25 mouse cellular contexts compared by ENCODE assay signal in the genomic region with DNA sequence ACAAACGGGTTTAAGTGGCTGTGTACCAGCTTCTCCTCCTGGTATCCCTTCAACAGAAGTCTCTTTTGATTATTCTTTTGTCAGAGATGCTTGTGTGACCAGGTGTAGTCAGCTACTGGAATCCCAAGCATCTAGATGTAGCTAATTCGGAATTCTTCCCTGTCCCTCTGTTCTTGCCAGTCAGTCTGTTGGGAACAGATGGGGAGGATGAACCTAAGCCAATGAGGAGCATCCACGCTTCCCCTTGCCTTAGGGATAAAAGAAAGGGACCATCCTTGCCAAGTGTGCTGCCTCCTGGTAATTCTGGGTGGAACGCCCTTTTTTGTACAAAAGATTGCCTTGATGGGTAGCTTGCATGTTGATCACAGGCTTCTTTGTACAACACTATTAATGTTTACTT. TPM values are rescaled to one million over a fixed set of nuclear protein-coding genes. Genes with fewer than 3 reads are reported as not detected.
DNase-seq lines count a peak whose midpoint lies in the region; ATAC-seq and TF ChIP-seq lines count a peak whose summit lies in the region.
"Had no signal": no experiment of that assay in that cellular context is flagged by ENCODE, and none has a peak within 500 bp of the region (broad histone marks: within the 10 kb centered on the region; RNA-seq: fewer than 3 reads in every experiment).

No protein-coding gene starts in this region.

- TF ChIP-seq POLR2A in thymus, adult 2 months (IDR thresholded peaks at IDR 0.05; ENCODE audit: control insufficient read depth, extremely low read depth, insufficient read depth, low read length, poor library complexity): no peak

- 80% methylated on average over 4 of the region's 4 CpGs for WGBS in thymus, adult 2 months
- WGBS in intestine, embryonic 16.5 days: 67% methylated on average over 4 of the region's 4 CpGs

- H3K4me2 ChIP-seq in intestine, embryonic 16.5 days (ENCODE audit: low read depth, low read length): no peak overlapping the region
- H3K4me2 ChIP-seq: hindbrain, embryonic 15.5 days; neural tube, embryonic 12.5 days had no signal

- H3K27ac ChIP-seq in thymus, adult 2 months (ENCODE audit: control insufficient read depth, insufficient read depth, low read length): no peak overlapping the region
- no peak overlapping the region for H3K27ac ChIP-seq in intestine, embryonic 16.5 days (ENCODE audit: low read length)
- H3K27ac ChIP-seq: embryonic facial prominence, embryonic 10.5 days; heart, embryonic 10.5 days; hindbrain, embryonic 15.5 days; midbrain, embryonic 10.5 days; neural tube, embryonic 12.5 days had no signal

- no peak for ATAC-seq in intestine, embryonic 16.5 days
- ATAC-seq: liver, postnatal 0 days had no signal

- no peaks in the 10 kb centered on the region for H3K4me1 ChIP-seq in thymus, adult 2 months (replicated peaks; ENCODE audit: control insufficient read depth, insufficient read depth, low read length)
- H3K4me1 ChIP-seq in intestine, embryonic 16.5 days (ENCODE audit: control insufficient read depth, insufficient read depth, low read length): no peaks in the 10 kb centered on the region
- H3K4me1 ChIP-seq: embryonic facial prominence, embryonic 10.5 days; heart, embryonic 10.5 days; hindbrain, embryonic 15.5 days; midbrain, embryonic 10.5 days; neural tube, embryonic 12.5 days had no signal

- no peak for TF ChIP-seq CTCF in thymus, adult 2 months (IDR thresholded peaks at IDR 0.05; ENCODE audit: borderline replicate concordance, control insufficient read depth, extremely low read depth, insufficient read depth, low read length, poor library complexity)

- no peaks in the 10 kb centered on the region for H3K27me3 ChIP-seq in thymus, adult 2 months (ENCODE audit: control insufficient read depth, insufficient read depth, low read length)
- H3K27me3 ChIP-seq in intestine, embryonic 16.5 days (replicated peaks; ENCODE audit: control insufficient read depth, insufficient read depth, low read length): no peaks in the 10 kb centered on the region
- H3K27me3 ChIP-seq: hindbrain, embryonic 15.5 days; neural tube, embryonic 12.5 days had no signal

- H3K4me3 ChIP-seq in thymus, adult 2 months (ENCODE audit: control insufficient read depth, insufficient read depth, low read length): no peak overlapping the region
- no peak overlapping the region for H3K4me3 ChIP-seq in intestine, embryonic 16.5 days (ENCODE audit: low read length)
- H3K4me3 ChIP-seq: embryonic facial prominence, embryonic 10.5 days; heart, embryonic 10.5 days; hindbrain, embryonic 15.5 days; midbrain, embryonic 10.5 days; neural tube, embryonic 12.5 days had no signal

- no peaks in the 10 kb centered on the region for H3K36me3 ChIP-seq in thymus, adult 2 months (ENCODE audit: control insufficient read depth, insufficient read depth, low read length)
- no peaks in the 10 kb centered on the region for H3K36me3 ChIP-seq in intestine, embryonic 16.5 days (ENCODE audit: control insufficient read depth, insufficient read depth, low read length)
- H3K36me3 ChIP-seq: embryonic facial prominence, embryonic 10.5 days; heart, embryonic 10.5 days; hindbrain, embryonic 15.5 days; midbrain, embryonic 10.5 days; neural tube, embryonic 12.5 days had no signal

- no peak overlapping the region for H3K9ac ChIP-seq in intestine, embryonic 16.5 days (ENCODE audit: low read depth, low read length)
- H3K9ac ChIP-seq: hindbrain, embryonic 15.5 days; liver, postnatal 0 days; neural tube, embryonic 12.5 days had no signal

- DNase-seq in layer of hippocampus, adult 18-20 months (ENCODE audit: low spot score in 2 of 2): peak; percentile 43 to 57
- DNase-seq in layer of hippocampus, postnatal 10 days (ENCODE audit: low spot score in 2 of 2): no peak
- peak; percentile 92 for DNase-seq in cerebellum, adult 11-12 months
- DNase-seq in cerebellum, postnatal 10 days: peak; percentile 81 to 84
- DNase-seq in layer of hippocampus, adult 9-10 months (ENCODE audit: low spot score): peak; percentile 20
- DNase-seq in thymus, adult 2 months: no peak
- no peak for DNase-seq in left cerebral cortex, adult 11 months (ENCODE audit: low spot score)
- DNase-seq: adrenal gland, postnatal 36 days; gastrocnemius, postnatal 36 days; heart, postnatal 14 days; kidney, adult 11 months; kidney, postnatal 36 days; liver; liver, postnatal 0 days; lung, postnatal 4 days; right cerebral cortex, postnatal 14 days; thymus, postnatal 4 days had no signal

- H3K9me3 ChIP-seq in intestine, embryonic 16.5 days (ENCODE audit: control insufficient read depth, low read length): no peaks in the 10 kb centered on the region
- H3K9me3 ChIP-seq: embryonic facial prominence, embryonic 10.5 days; heart, embryonic 10.5 days; hindbrain, embryonic 15.5 days; midbrain, embryonic 10.5 days; neural tube, embryonic 12.5 days had no signal

RNA-seq across cellular contexts. Expression of a gene that starts 41.8 kb away (rescaled TPM):
- total RNA-seq in layer of hippocampus, adult 18-20 months (2021): 10 to 100 TPM in 1 of 2 experiments, 1 to 10 TPM in 1; 8.0 to 10.9 TPM
- total RNA-seq in layer of hippocampus, postnatal 10 days (2021): 1 to 10 TPM; 7.0 to 9.1 TPM
- polyA plus RNA-seq in thymus, adult 2 months (2012; rRNA removed): 0.78 and 0.99 TPM in 2 replicates
- polyA plus RNA-seq in intestine, embryonic 16.5 days (2015; fragmentation: Nextera tagmentation; extraction: Ambion mirVana): 0.27 and 0.49 TPM in 2 replicates
- total RNA-seq: ES-E14; gastrocnemius, postnatal 36 days; heart, postnatal 14 days; monocyte, adult 5-6 weeks had no signal
- polyA plus RNA-seq: embryonic facial prominence, embryonic 10.5 days; liver, postnatal 0 days had no signal

RNA-seq across cellular contexts. Expression of a gene that starts 48.3 kb away (rescaled TPM):
- 10 to 100 TPM; 36.0 to 37.5 TPM for total RNA-seq in layer of hippocampus, adult 18-20 months (2021)
- 10 to 100 TPM; 26.0 to 31.9 TPM for total RNA-seq in layer of hippocampus, postnatal 10 days (2021)
- 8.5 and 8.6 TPM in 2 replicates for polyA plus RNA-seq in thymus, adult 2 months (2012; rRNA removed)
- polyA plus RNA-seq in intestine, embryonic 16.5 days (2015; fragmentation: Nextera tagmentation; extraction: Ambion mirVana): 56.4 and 57.6 TPM in 2 replicates

Comparison
In these comparisons a context has a peak if more than half of its experiments do, and no peak if none do; other contexts are left out.
1. DNase-seq: peak in layer of hippocampus, adult 18-20 months (2 of 2), cerebellum, adult 11-12 months (single experiment), cerebellum, postnatal 10 days (2 of 2) and layer of hippocampus, adult 9-10 months (single experiment); none in layer of hippocampus, postnatal 10 days (0 of 2), thymus, adult 2 months (single experiment) and left cerebral cortex, adult 11 months (single experiment).